Mouse (Mus musculus): Measurements from ENCODE around the gene Nwd2.
A peak's percentile ranks its signal among the peaks of the same experiment; 100 is the strongest.

Gene Nwd2

GRCm38 (mm10) chr5:63755092-63755761, 106.3 kb downstream of the Nwd2 start:
- DNase-seq (ENCODE audit: low spot score in 2 of 2), result no peak

GRCm38 (mm10) chr5:63755938-63756337, 107.0 kb downstream of the Nwd2 start:
- DNase-seq (ENCODE audit: low spot score in 2 of 2), result no peak

GRCm38 (mm10) chr5:63765886-63766285, 117.0 kb downstream of the Nwd2 start:
- DNase-seq (ENCODE audit: low spot score in 2 of 2), result no peak

- peak in 1 of 2 experiments; percentile 58 for DNase-seq (ENCODE audit: low spot score in 2 of 2)
Measured at GRCm38 (mm10) chr5:63766715-63767114, 117.8 kb downstream of the Nwd2 start.

GRCm38 (mm10) chr5:63767464-63767863, 118.6 kb downstream of the Nwd2 start:
- no peak for DNase-seq (ENCODE audit: low spot score in 2 of 2)

GRCm38 (mm10) chr5:63768220-63768619, 119.3 kb downstream of the Nwd2 start:
- no peak for DNase-seq (ENCODE audit: low spot score in 2 of 2)

GRCm38 (mm10) chr5:63772971-63773370, 124.1 kb downstream of the Nwd2 start:
- DNase-seq (ENCODE audit: low spot score in 2 of 2), result no peak

GRCm38 (mm10) chr5:63773603-63774002, 124.7 kb downstream of the Nwd2 start:
- DNase-seq (ENCODE audit: low spot score in 2 of 2), result no peak

GRCm38 (mm10) chr5:63788156-63788826, 139.4 kb downstream of the Nwd2 start:
- DNase-seq (ENCODE audit: low spot score in 2 of 2), result no peak

GRCm38 (mm10) chr5:63811819-63812508, 163.1 kb downstream of the Nwd2 start, which contains the start of gene 0610040J01Rik:
Gene 0610040J01Rik (plus strand): TSS chr5:63812363.
- peak; percentile 26 to 52 for DNase-seq (ENCODE audit: low spot score in 2 of 2)

- no peak for DNase-seq (ENCODE audit: low spot score in 2 of 2)
Measured at GRCm38 (mm10) chr5:63812509-63812865, 163.6 kb downstream of the Nwd2 start.

- no peak for DNase-seq (ENCODE audit: low spot score in 2 of 2)
Measured at GRCm38 (mm10) chr5:63816643-63817042, 167.7 kb downstream of the Nwd2 start.

- DNase-seq (ENCODE audit: low spot score in 2 of 2), result no peak
Measured at GRCm38 (mm10) chr5:63817270-63817669, 168.4 kb downstream of the Nwd2 start.

- DNase-seq (ENCODE audit: low spot score in 2 of 2), result no peak
Measured at GRCm38 (mm10) chr5:63818975-63819374, 170.1 kb downstream of the Nwd2 start.

- DNase-seq (ENCODE audit: low spot score in 2 of 2), result no peak
Measured at GRCm38 (mm10) chr5:63819519-63819918, 170.6 kb downstream of the Nwd2 start.

GRCm38 (mm10) chr5:63821176-63821575, 172.3 kb downstream of the Nwd2 start:
- peak in 1 of 2 experiments; percentile 53 for DNase-seq (ENCODE audit: low spot score in 2 of 2)

GRCm38 (mm10) chr5:63821860-63822259, 173.0 kb downstream of the Nwd2 start:
- no peak for DNase-seq (ENCODE audit: low spot score in 2 of 2)

- DNase-seq (ENCODE audit: low spot score in 2 of 2), result no peak
Measured at GRCm38 (mm10) chr5:63823362-63824332, 174.7 kb downstream of the Nwd2 start.

GRCm38 (mm10) chr5:63824599-63825350, 175.9 kb downstream of the Nwd2 start:
- no peak for DNase-seq (ENCODE audit: low spot score in 2 of 2)

GRCm38 (mm10) chr5:63825881-63826280, 177.0 kb downstream of the Nwd2 start:
- no peak for DNase-seq (ENCODE audit: low spot score in 2 of 2)

GRCm38 (mm10) chr5:63827006-63827405, 178.1 kb downstream of the Nwd2 start:
- DNase-seq (ENCODE audit: low spot score in 2 of 2), result no peak
